Mouse (Mus musculus) lung, postnatal 25 days (tissue): ENCODE data around the gene Guca2a.

ENCODE experiments used
- DNase-seq: peaks from one replicate; pipeline ENCODE4 v3.0.0; 2022; ENCODE audit warnings: low spot score

Guca2a gene

GRCm38 (mm10) chr4:119642666-119643065 lies 5.2 kb downstream of the Guca2a start:
- no peak for DNase-seq

GRCm38 (mm10) chr4:119657011-119657410 lies 19.5 kb downstream of the Guca2a start:
- no peak for DNase-seq

- no peak for DNase-seq
Observed at GRCm38 (mm10) chr4:119658246-119658645, 20.7 kb downstream of the Guca2a start.

GRCm38 (mm10) chr4:119658731-119659130 lies 21.2 kb downstream of the Guca2a start, which contains the start of gene Guca2b:
TSS of gene Guca2b (minus strand) at chr4:119658954.
- no peak for DNase-seq

- no peak for DNase-seq
Observed at GRCm38 (mm10) chr4:119660007-119660406, 22.5 kb downstream of the Guca2a start.

GRCm38 (mm10) chr4:119662151-119662550 lies 24.6 kb downstream of the Guca2a start:
- DNase-seq = no peak

GRCm38 (mm10) chr4:119662976-119663375 lies 25.5 kb downstream of the Guca2a start:
- no peak for DNase-seq

GRCm38 (mm10) chr4:119663409-119664095 lies 26.0 kb downstream of the Guca2a start:
- DNase-seq = peak; percentile 11

GRCm38 (mm10) chr4:119665166-119665565 lies 27.7 kb downstream of the Guca2a start:
- DNase-seq = no peak

- DNase-seq = peak; percentile 7
Observed at GRCm38 (mm10) chr4:119666116-119666515, 28.6 kb downstream of the Guca2a start.

- peak; percentile 36 for DNase-seq
Observed at GRCm38 (mm10) chr4:119667454-119667853, 29.9 kb downstream of the Guca2a start.

GRCm38 (mm10) chr4:119668185-119668584 lies 30.7 kb downstream of the Guca2a start:
- DNase-seq = no peak

- no peak for DNase-seq
Observed at GRCm38 (mm10) chr4:119668596-119668995, 31.1 kb downstream of the Guca2a start.

- no peak for DNase-seq
Observed at GRCm38 (mm10) chr4:119669356-119670209, 32.1 kb downstream of the Guca2a start.

- no peak for DNase-seq
Observed at GRCm38 (mm10) chr4:119670210-119670555, 32.7 kb downstream of the Guca2a start.

- no peak for DNase-seq
Observed at GRCm38 (mm10) chr4:119670736-119671135, 33.2 kb downstream of the Guca2a start.

- no peak for DNase-seq
Observed at GRCm38 (mm10) chr4:119671164-119671563, 33.7 kb downstream of the Guca2a start.

GRCm38 (mm10) chr4:119672685-119673084 lies 35.2 kb downstream of the Guca2a start:
- no peak for DNase-seq

GRCm38 (mm10) chr4:119682596-119682995 lies 45.1 kb downstream of the Guca2a start:
- no peak for DNase-seq

GRCm38 (mm10) chr4:119685746-119686145 lies 48.2 kb downstream of the Guca2a start:
- DNase-seq = no peak
